Mouse (Mus musculus) intestine, embryonic 16.5 days (tissue): ENCODE data around the gene Eif3i. TPM values are rescaled to one million over a fixed set of nuclear protein-coding genes. Genes with fewer than 3 reads are reported as not detected.

ENCODE experiments used
- ATAC-seq: fragments of 200-750 bp; cut with Nextera tagmentation; 2 replicates; pipeline ENCODE4 v1.8.0; 2017; ENCODE audit warnings: moderate TSS enrichment, moderate library complexity
- H3K27ac ChIP-seq: fragments of 300-500 bp; sonication (generic); 2 replicates; pipeline ENCODE4 v1.5.1; 2014; ENCODE audit warnings: mild to moderate bottlenecking, low read length
- H3K27me3 ChIP-seq: fragments of 300-500 bp; sonication (generic); replicated peaks from 2 replicates; pipeline ENCODE4 v1.6.1; 2014; ENCODE audit warnings: low read length, control low read depth, mixed read lengths; ENCODE audit not compliant: control insufficient read depth, insufficient read depth
- H3K36me3 ChIP-seq: fragments of 300-500 bp; sonication (generic); 2 replicates; pipeline ENCODE4 v1.6.1; 2014; ENCODE audit warnings: low read length, control low read depth; ENCODE audit not compliant: control insufficient read depth, insufficient read depth
- H3K4me1 ChIP-seq: fragments of 300-500 bp; sonication (generic); 2 replicates; pipeline ENCODE4 v1.6.1; 2014; ENCODE audit warnings: low read length, control low read depth, mixed read lengths; ENCODE audit not compliant: control insufficient read depth, insufficient read depth
- H3K4me2 ChIP-seq: fragments of 300-500 bp; sonication (generic); 2 replicates; pipeline ENCODE4 v1.6.1; 2014; ENCODE audit warnings: low read depth, low read length, control low read depth
- H3K4me3 ChIP-seq: fragments of 300-500 bp; sonication (generic); 2 replicates; pipeline ENCODE4 v1.5.1; 2014; ENCODE audit warnings: mild to moderate bottlenecking, low read length
- H3K9ac ChIP-seq: fragments of 300-500 bp; sonication (generic); 2 replicates; pipeline ENCODE4 v1.6.1; 2014; ENCODE audit warnings: low read depth, low read length
- H3K9me3 ChIP-seq: fragments of 300-500 bp; sonication (generic); 2 replicates; pipeline ENCODE4 v1.6.1; 2016; ENCODE audit warnings: low read length, control low read depth; ENCODE audit not compliant: control insufficient read depth
- WGBS: fragments of 180-500 bp; shearing (Covaris S2); extraction: QIAGEN DNeasy Blood & Tissue Kit; methylation state at CpG from one replicate; pipeline ENCODE4 v1.1.7; 2014; 5-methylcytosine and 5-hydroxymethylcytosine counted together
- polyA plus RNA-seq: library from polyadenylated mRNA; unstranded; fragments of >200 nt; fragmentation: Nextera tagmentation; extraction: Ambion mirVana; gene quantifications from 2 replicates; pipeline ENCODE4 v1.2.1, GENCODE M21; 2015

Eif3i gene
- polyA plus RNA-seq, 1 experiment from 2014 or later, result 274 TPM

DNA sequence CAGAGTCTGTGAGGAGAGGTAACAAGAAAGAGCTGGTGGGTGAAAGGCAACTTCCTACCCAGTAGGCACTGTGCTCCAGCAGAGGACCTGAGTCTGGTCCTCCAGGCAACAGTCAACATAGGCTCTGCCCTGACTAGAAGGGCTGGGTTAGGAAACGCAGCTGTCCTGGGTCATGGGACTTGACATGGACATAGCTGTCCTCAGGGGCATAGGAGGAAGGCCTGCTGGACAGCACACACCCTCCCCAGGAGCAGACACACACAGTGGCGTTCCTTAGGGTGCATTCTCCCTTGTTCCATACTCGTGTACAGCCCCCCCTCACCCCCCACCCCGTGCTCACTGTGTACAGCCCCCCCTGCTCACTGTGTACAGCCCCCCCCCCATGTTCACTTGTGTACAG, 10.0 kb upstream of the Eif3i start:
- WGBS, result 68% methylated on average over 4 of the region's 4 CpGs

DNA sequence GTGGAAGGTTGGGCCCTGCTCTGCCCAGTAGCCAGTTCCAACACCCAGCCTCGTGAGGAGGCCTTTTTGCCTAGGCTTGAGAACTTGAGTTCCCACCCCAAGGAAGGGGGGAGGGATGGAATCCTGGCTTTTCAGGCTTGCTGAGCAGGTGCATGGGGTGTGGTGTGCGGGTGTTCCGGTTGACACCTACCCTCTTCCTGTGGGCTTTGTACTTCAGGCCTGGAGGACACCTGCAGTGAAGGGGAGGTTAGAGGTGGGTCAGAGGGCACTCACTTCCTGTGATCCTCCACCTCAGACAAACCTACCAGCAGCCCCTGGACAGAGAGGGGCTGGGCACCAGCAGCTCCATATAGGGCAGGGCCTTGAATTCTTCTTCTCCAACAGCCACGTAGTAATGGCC, 9.6 kb upstream of the Eif3i start:
- no peak overlapping the region for H3K27ac ChIP-seq
- WGBS, result 73% methylated on average over 4 of the region's 4 CpGs
- no peaks in the 10 kb centered on the region for H3K9me3 ChIP-seq
- H3K36me3 ChIP-seq, result peaks cover 11% of the 10 kb centered on the region; the same call in 1 of the 2 replicates
- peaks cover 11% of the 10 kb centered on the region; the same call in 1 of the 2 replicates for H3K4me1 ChIP-seq
- no peak overlapping the region for H3K9ac ChIP-seq
- H3K4me2 ChIP-seq, result no peak overlapping the region
- no peak for ATAC-seq
- no peaks in the 10 kb centered on the region for H3K27me3 ChIP-seq
- no peak overlapping the region for H3K4me3 ChIP-seq

More for the DNA sequence above, 10.0 kb upstream of the Eif3i start:
- ATAC-seq, result no peak
- Histone ChIP-seq H3K27ac (no peak overlapping the region), H3K9ac (no peak overlapping the region), H3K9me3 (no peaks in the 10 kb centered on the region), H3K36me3 (peaks cover 11% of the 10 kb centered on the region; the same call in 1 of the 2 replicates), H3K27me3 (no peaks in the 10 kb centered on the region), H3K4me1 (peaks cover 11% of the 10 kb centered on the region; the same call in 1 of the 2 replicates), H3K4me2 (no peak overlapping the region), H3K4me3 (no peak overlapping the region)

DNA sequence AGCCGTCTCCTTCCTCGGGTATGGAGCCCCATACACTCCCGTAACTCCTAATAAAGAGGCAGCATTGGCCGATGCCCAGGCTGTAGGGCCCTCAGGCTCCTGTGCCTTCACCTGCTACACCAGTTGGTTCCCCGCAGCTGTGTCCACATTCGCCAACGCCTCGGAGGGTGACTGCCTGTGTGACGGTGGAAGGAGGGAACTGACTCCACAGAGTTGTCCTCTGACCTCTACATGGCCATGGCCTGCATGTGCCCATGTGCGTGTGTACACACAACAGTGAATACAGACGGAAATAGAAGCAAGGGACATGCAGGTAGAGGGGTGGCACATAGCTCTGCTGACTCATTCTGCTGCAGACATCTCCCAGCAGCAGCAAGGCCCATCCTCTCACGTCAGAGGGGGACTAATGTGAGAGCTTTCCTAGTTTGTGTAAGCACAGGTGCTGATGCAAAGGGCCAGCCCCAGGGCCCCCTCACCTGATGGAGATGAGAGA, 8.7 kb upstream of the Eif3i start:
- Histone ChIP-seq H3K4me2 (no peak overlapping the region), H3K36me3 (peaks cover 11% of the 10 kb centered on the region; the same call in 1 of the 2 replicates), H3K4me1 (peaks cover 11% of the 10 kb centered on the region; the same call in 1 of the 2 replicates), H3K4me3 (no peak overlapping the region), H3K27me3 (no peaks in the 10 kb centered on the region), H3K9ac (no peak overlapping the region; the same call in 1 of the 2 replicates), H3K27ac (no peak overlapping the region), H3K9me3 (no peaks in the 10 kb centered on the region)
- whole genome bisulfite sequencing, result 82% methylated on average over 12 of the region's 12 CpGs
- ATAC-seq, result 0 out of 2 replicates have a peak, but pooled peaks have one; percentile 3

DNA sequence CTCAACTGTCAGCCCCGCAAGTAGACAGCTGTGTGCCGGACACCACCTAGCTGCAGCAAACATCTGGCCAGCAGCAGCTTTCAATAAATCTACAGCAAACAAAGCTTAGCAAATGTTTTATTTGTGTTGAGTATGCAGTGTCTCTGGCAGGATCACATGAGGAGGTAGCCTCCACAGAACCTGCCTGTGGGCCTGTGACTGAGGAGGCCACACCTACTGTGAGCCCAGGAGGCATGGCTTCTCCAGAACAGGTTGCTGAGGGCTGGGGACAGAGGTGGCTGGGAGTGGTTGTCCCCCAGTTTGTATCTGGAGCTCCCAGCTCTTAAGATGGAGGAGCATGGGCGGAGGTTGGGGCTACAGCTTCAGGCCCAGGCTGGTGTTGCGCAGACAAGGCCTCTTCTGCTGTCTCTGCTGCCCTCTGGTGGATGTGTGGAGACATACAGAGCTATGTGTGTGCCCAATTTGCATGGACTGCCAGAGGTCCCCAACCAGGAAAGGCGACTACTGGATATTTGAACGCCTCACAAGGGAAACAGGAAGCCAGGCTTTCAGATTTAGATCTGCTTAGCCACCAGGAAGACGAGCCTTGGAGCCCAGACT, 8.1 kb upstream of the Eif3i start:
- ATAC-seq, result peak; percentile 90
- H3K4me2 ChIP-seq, result no peak overlapping the region
- peak overlapping the region; percentile 8; the same call in 1 of the 2 replicates for H3K9ac ChIP-seq
- peaks cover 11% of the 10 kb centered on the region; the same call in 1 of the 2 replicates for H3K36me3 ChIP-seq
- H3K27ac ChIP-seq, result 0 out of 2 replicates have a peak overlapping the region, but pooled peaks have one; percentile 28
- no peaks in the 10 kb centered on the region for H3K27me3 ChIP-seq
- 34% methylated on average over 7 of the region's 7 CpGs for WGBS
- peaks cover 9% of the 10 kb centered on the region; the same call in 1 of the 2 replicates for H3K4me1 ChIP-seq
- no peak overlapping the region for H3K4me3 ChIP-seq
- H3K9me3 ChIP-seq, result no peaks in the 10 kb centered on the region

DNA sequence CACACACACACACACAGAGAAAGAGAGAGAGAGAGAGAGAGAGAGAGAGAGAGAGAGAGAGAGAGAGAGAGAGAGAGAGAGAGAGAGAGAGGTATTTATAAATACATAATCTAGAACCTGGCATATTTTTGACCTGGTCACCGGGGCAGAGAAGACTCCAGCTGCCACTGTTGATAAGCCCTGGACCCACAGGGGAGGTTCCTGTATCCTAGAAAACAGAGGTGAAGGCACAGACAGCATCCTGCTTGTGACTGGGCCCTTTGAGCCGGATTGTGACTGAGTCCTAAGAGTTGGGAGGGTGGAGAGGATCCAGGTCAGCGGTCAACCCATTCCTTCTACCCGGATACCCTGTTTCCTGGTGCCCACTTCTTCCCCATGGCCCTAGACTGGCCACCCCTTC, 11.6 kb downstream of the Eif3i start:
- ATAC-seq, result no peak
- Histone ChIP-seq H3K36me3 (peaks cover 12% of the 10 kb centered on the region), H3K4me2 (no peak overlapping the region), H3K4me1 (peaks cover 11% of the 10 kb centered on the region; the same call in 1 of the 2 replicates), H3K9ac (no peak overlapping the region), H3K4me3 (no peak overlapping the region), H3K27me3 (no peaks in the 10 kb centered on the region), H3K27ac (no peak overlapping the region), H3K9me3 (no peaks in the 10 kb centered on the region)
- 79% methylated on average over 4 of the region's 4 CpGs for WGBS

DNA sequence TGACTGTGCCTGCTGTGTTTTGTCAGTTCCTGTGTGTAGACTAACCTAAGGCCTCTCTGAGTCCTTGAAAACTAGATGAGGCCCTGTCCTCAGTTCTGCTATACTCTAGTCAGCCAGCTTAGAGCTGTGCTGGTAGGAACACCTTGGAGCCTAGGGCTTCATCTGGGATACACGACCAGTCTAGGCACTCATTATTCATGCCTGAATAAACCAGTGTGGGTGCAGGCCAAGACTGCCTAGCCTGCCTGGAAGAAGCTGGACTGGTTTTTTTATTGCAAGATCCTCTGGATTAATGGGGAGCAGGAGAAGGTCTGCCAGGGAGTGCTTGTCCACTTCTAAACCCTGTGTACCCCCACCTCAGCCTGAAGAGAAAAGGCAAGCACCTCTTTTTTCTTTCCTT, 13.5 kb downstream of the Eif3i start:
- no peak overlapping the region for H3K9ac ChIP-seq
- H3K9me3 ChIP-seq, result no peaks in the 10 kb centered on the region
- peaks cover 1% of the 10 kb centered on the region; the same call in 1 of the 2 replicates for H3K36me3 ChIP-seq
- H3K4me2 ChIP-seq, result no peak overlapping the region
- H3K27me3 ChIP-seq, result no peaks in the 10 kb centered on the region
- ATAC-seq, result no peak
- peaks cover 11% of the 10 kb centered on the region; the same call in 1 of the 2 replicates for H3K4me1 ChIP-seq
- WGBS, result 45% methylated on average over 1 of the region's 1 CpGs
- H3K4me3 ChIP-seq, result no peak overlapping the region
- H3K27ac ChIP-seq, result no peak overlapping the region

DNA sequence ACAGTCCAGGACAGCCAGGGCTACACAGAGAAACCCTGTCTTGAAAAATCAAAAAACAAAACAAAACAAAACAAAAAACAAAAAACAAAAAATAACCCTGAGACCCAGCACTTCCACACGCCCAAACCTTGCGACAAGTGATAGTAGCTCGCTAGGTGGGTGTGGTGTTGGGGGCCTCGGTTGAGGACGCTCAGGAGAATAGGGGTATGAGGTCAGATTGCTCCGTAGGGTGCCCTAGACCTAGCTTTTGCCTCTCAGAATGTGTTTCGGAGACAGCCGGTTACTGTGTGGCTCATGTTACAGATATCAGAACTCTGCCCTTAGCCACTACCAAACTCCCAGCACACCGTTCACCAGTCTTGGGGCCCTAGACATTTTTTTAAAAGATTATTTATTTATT, 14.7 kb downstream of the Eif3i start:
- Histone ChIP-seq H3K27me3 (no peaks in the 10 kb centered on the region), H3K9ac (0 out of 2 replicates have a peak overlapping the region, but pooled peaks have one; percentile 76), H3K4me2 (no peak overlapping the region), H3K4me1 (peaks cover 11% of the 10 kb centered on the region; the same call in 1 of the 2 replicates), H3K4me3 (no peak overlapping the region), H3K27ac (no peak overlapping the region), H3K9me3 (no peaks in the 10 kb centered on the region), H3K36me3 (no peaks in the 10 kb centered on the region)
- ATAC-seq, result no peak
- WGBS, result 84% methylated on average over 9 of the region's 9 CpGs

DNA sequence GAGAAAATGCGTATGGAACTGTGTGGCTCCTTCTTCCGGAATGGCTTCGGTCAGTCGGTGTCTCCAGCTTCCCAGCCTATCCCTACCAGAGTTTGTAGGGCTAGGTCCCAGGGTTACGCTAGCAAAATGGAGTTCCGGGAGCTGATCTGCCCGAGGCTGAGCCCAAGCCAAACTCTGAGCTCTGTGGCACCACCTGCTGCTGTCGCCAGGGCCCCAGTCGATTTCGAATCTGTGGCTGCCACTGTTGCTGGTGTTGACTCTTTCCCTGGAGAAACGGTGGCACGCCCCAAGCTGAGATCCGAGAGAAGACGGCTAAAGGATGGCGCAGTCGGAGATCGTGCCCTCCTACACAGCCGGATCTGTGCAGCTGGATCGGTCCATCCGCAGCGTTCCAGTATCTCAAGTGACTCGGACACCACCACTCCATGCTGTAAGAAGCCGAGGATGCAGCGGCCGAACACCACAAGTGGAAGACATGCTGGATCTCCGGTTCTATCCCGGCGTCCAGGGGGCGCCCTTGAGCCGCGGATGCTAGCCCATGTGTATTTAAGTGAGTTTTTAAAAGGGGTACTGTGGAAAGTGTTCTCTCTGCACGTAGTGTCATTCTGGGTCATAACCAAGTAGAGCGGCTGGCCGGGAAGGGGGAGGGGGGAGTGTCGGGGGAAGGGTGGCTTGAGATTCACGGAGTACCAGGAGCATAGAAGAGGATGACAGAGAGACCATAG, 15.4 kb downstream of the Eif3i start:
- peak overlapping the region; percentile 77 for H3K4me2 ChIP-seq
- ATAC-seq, result peak; percentile 87
- WGBS, result 1% methylated on average over 36 of the region's 36 CpGs
- peaks cover 11% of the 10 kb centered on the region; the same call in 1 of the 2 replicates for H3K4me1 ChIP-seq
- peak overlapping the region; percentile 76 for H3K9ac ChIP-seq
- peak overlapping the region; percentile 53 for H3K4me3 ChIP-seq
- H3K27ac ChIP-seq, result peak overlapping the region; percentile 80
- H3K9me3 ChIP-seq, result no peaks in the 10 kb centered on the region
- no peaks in the 10 kb centered on the region for H3K36me3 ChIP-seq
- H3K27me3 ChIP-seq, result no peaks in the 10 kb centered on the region

DNA sequence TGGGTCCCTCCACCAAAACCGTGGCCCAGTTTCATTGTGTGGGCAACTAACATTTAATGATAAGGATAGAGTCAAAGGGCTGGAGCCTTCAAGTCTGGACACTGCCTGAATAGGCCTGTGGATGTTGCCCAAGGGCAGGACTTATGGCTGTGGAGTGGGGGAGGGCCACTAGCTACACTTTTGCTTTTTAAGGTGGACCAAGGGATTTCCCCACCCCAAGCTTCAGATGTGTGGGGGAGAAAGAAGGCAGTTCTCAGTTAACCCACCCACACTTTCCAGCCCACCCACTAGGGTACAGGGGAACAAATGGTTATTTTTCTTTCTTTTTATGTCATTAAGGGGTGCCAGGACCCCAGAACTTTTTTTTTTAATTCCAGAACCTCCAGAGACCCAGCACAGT, 16.1 kb downstream of the Eif3i start:
- H3K27me3 ChIP-seq, result no peaks in the 10 kb centered on the region
- peak overlapping the region; percentile 77 for H3K4me2 ChIP-seq
- H3K4me1 ChIP-seq, result peaks cover 11% of the 10 kb centered on the region; the same call in 1 of the 2 replicates
- no peaks in the 10 kb centered on the region for H3K9me3 ChIP-seq
- H3K4me3 ChIP-seq, result peak overlapping the region; percentile 53
- ATAC-seq, result no peak
- H3K27ac ChIP-seq, result peak overlapping the region; percentile 80; the same call in 1 of the 2 replicates
- peak overlapping the region; percentile 76 for H3K9ac ChIP-seq
- 73% methylated on average over 1 of the region's 1 CpGs for WGBS
- no peaks in the 10 kb centered on the region for H3K36me3 ChIP-seq
